Mouse (Mus musculus) kidney, embryonic 16.5 days (tissue): ENCODE measurements at regions not wholly inside any gene's neighbourhood (a gene's known extent, or its start where the extent isn't known, plus 50 kb on each side); places are given as distances from the start of the nearest gene placed in this dataset.

Experiments
- ATAC-seq: fragments of 200-750 bp; cut with Nextera tagmentation; 2 replicates; pipeline ENCODE4 v1.8.0; 2017; ENCODE audit warnings: moderate TSS enrichment; ENCODE audit not compliant: low FRiP score, low TSS enrichment
- H3K27ac ChIP-seq: fragments of 300-500 bp; sonication (generic); 2 replicates; pipeline ENCODE4 v1.5.1; 2014; ENCODE audit warnings: low read length
- H3K27me3 ChIP-seq: fragments of 300-500 bp; sonication (generic); 2 replicates; pipeline ENCODE4 v1.6.1; 2014; ENCODE audit warnings: low read length, control low read depth, mixed read lengths; ENCODE audit not compliant: insufficient read depth
- H3K36me3 ChIP-seq: fragments of 300-500 bp; sonication (generic); 2 replicates; pipeline ENCODE4 v1.6.1; 2014; ENCODE audit warnings: low read length, control low read depth, mixed read lengths; ENCODE audit not compliant: insufficient read depth
- H3K4me1 ChIP-seq: fragments of 300-500 bp; sonication (generic); 2 replicates; pipeline ENCODE4 v1.6.1; 2014; ENCODE audit warnings: low read length, control low read depth, mixed read lengths; ENCODE audit not compliant: insufficient read depth
- H3K4me2 ChIP-seq: fragments of 300-500 bp; sonication (generic); replicated peaks from 2 replicates; pipeline ENCODE4 v1.6.1; 2014; ENCODE audit warnings: low read depth, low read length
- H3K4me3 ChIP-seq: fragments of 300-500 bp; sonication (generic); 2 replicates; pipeline ENCODE4 v1.5.1; 2014; ENCODE audit warnings: mild to moderate bottlenecking, low read length
- H3K9ac ChIP-seq: fragments of 300-500 bp; sonication (generic); replicated peaks from 2 replicates; pipeline ENCODE4 v1.6.1; 2014; ENCODE audit warnings: low read length
- H3K9me3 ChIP-seq: fragments of 300-500 bp; sonication (generic); 2 replicates; pipeline ENCODE4 v1.6.1; 2016; ENCODE audit warnings: low read length, control low read depth
- WGBS: fragments of 180-500 bp; shearing (Covaris S2); extraction: QIAGEN DNeasy Blood & Tissue Kit; methylation state at CpG from one replicate; pipeline ENCODE4 v1.1.7; 2014; 5-methylcytosine and 5-hydroxymethylcytosine counted together

DNA sequence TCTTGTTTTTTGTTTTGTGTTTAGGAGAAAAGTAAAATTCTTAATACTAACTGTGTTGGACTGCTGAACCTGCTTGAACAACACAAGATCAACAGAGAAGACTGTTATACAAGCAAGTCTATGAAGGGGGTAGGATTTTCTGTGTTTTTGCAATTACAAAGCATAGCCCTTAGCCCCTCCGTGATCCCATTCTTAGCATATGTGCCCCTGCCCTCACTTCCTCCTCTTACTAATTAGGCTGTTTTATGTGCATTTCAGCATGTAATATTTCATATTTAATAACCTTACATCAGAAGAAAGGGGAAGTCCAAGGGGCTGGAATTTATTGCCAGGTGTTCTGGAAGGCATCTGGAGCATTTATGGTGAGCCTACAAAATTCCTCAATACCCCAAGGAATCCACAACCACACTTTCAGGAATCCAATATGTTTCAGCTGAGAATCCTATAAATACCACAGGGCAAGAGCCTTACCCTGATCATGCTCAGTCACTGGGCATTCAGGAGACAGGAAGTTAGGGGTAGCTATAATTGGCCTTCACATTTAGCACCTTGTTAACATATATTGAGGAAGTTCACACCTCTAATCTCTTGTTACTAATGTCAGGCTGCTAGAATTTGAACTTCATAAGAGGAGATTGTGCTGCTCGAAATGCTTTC is 660.3 kb upstream of the Slit2 start:
- WGBS: 64% methylated on average over 2 of the region's 2 CpGs
- no peaks in the 10 kb centered on the region for H3K9me3 ChIP-seq

DNA sequence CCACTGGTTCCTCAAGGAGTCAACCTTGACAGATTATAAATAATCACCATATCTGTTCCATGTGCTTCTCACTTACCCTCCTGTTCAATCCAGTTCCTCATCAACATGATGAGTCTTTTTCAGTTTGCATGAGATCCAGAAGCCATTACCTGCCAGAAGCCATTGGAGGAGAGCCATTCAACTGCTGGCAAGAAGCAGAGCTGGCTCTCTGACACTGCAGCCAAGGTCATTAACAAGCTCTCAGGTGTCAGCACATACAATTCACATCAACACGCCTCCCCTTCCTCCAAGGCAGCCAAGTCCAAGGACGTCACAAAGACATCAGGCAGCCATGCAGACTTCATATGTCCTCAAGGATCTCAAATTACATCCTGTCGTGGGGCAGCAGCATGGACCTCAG is 648.6 kb upstream of the Slit2 start:
- Histone ChIP-seq H3K9ac (no peak overlapping the region), H3K36me3 (no peaks in the 10 kb centered on the region), H3K4me2 (no peak overlapping the region), H3K9me3 (no peaks in the 10 kb centered on the region), H3K27ac (no peak overlapping the region), H3K27me3 (no peaks in the 10 kb centered on the region), H3K4me1 (no peaks in the 10 kb centered on the region), H3K4me3 (no peak overlapping the region)
- 50% methylated on average over 3 of the region's 3 CpGs for WGBS
- ATAC-seq: no peak

More for the DNA sequence above, 660.3 kb upstream of the Slit2 start:
- no peak overlapping the region for H3K4me3 ChIP-seq
- H3K27me3 ChIP-seq: no peaks in the 10 kb centered on the region
- no peak for ATAC-seq
- H3K27ac ChIP-seq: no peak overlapping the region
- no peaks in the 10 kb centered on the region for H3K36me3 ChIP-seq
- H3K4me1 ChIP-seq: no peaks in the 10 kb centered on the region
- no peak overlapping the region for H3K4me2 ChIP-seq
- no peak overlapping the region for H3K9ac ChIP-seq

DNA sequence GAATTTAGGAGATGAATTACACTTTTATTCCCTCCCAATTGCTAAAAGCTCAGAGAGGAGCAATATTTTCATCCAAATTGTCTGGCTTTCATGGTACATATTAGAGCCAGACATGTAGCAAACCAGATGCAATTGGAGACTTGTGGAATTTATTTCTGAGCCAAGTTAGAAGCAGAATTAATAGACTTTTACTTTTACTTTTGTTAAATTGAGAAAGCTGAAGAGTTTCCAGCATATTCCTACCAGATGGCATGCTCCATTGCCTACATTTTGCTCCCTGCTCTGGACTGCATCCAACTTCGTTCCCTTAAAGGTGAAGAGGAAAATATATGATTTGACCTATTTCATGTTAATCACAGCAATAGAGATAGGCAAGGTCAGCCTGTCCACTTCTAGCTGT is 646.4 kb upstream of the Slit2 start:
- WGBS: 59% methylated on average over 1 of the region's 1 CpGs
- Histone ChIP-seq H3K27me3 (no peaks in the 10 kb centered on the region), H3K4me3 (no peak overlapping the region), H3K4me2 (no peak overlapping the region), H3K27ac (no peak overlapping the region), H3K4me1 (no peaks in the 10 kb centered on the region), H3K36me3 (no peaks in the 10 kb centered on the region), H3K9ac (no peak overlapping the region), H3K9me3 (no peaks in the 10 kb centered on the region)
- no peak for ATAC-seq

DNA sequence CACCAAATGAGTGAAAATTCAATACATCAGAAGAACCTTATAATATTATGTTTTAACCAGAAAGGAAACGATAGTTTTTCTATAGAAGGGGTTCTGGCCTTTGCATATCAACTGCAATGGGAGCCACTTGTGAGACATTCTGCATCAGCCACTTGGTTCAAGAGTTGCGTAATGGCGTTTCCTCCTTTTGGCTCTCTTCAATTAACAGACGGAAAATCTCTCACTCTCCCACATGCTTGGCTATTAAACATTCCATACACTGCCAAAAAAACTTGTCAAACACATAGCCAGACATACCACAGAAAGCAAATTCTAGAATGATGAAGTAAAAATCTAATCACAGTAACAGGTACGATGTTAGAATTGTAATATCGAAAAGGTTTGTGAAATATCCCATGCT is 643.1 kb upstream of the Slit2 start:
- WGBS: 84% methylated on average over 6 of the region's 6 CpGs
- Histone ChIP-seq H3K4me3 (no peak overlapping the region), H3K4me1 (no peaks in the 10 kb centered on the region), H3K4me2 (no peak overlapping the region), H3K9ac (no peak overlapping the region), H3K9me3 (no peaks in the 10 kb centered on the region), H3K27me3 (no peaks in the 10 kb centered on the region), H3K36me3 (no peaks in the 10 kb centered on the region), H3K27ac (no peak overlapping the region)
- ATAC-seq: no peak

DNA sequence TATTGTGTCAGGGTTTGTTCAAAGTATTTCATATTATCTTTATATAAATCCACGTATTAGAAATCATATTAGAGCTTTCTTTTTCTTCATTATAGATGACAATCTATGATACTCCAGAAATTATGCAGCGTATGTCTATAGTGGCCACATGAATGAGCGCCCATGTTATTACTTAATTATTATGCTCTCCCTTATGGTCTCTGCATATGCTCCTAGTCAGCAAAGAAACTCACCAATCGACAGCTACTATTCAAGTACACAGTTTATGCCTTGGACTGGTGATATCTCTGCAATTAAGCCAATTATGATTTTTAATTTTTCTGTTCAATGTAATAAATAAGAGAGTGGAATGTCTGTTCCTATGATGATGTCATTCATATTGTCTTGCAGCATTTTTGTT is 612.8 kb upstream of the Slit2 start:
- ATAC-seq: no peak
- H3K27me3 ChIP-seq: no peaks in the 10 kb centered on the region
- no peaks in the 10 kb centered on the region for H3K9me3 ChIP-seq
- H3K27ac ChIP-seq: no peak overlapping the region
- 83% methylated on average over 4 of the region's 4 CpGs for WGBS
- H3K9ac ChIP-seq: no peak overlapping the region
- no peak overlapping the region for H3K4me3 ChIP-seq
- H3K4me1 ChIP-seq: no peaks in the 10 kb centered on the region
- no peak overlapping the region for H3K4me2 ChIP-seq
- no peaks in the 10 kb centered on the region for H3K36me3 ChIP-seq

DNA sequence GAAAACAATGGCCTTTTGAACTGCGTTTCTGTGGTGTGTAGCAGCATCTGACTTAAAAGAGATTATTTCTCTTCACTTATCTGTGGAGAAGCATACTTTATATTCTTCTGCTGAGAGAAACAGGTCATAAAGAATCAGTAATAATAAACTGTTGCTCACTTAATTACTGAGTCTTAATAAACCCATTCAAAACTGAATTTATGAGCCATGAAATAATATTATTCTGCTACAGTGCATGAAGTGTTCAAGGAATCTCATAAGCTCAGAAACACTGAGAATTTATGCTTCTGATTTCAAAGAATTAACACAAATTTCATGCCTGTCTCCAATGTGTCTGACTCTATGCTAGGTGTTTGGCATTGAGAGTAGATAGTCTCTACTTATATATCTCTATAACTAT is 597.0 kb upstream of the Slit2 start:
- Histone ChIP-seq H3K27me3 (no peaks in the 10 kb centered on the region), H3K27ac (no peak overlapping the region), H3K4me2 (no peak overlapping the region), H3K9me3 (no peaks in the 10 kb centered on the region), H3K4me3 (no peak overlapping the region), H3K9ac (no peak overlapping the region), H3K36me3 (no peaks in the 10 kb centered on the region), H3K4me1 (no peaks in the 10 kb centered on the region)
- no peak for ATAC-seq
- 41% methylated on average over 1 of the region's 1 CpGs for whole genome bisulfite sequencing

DNA sequence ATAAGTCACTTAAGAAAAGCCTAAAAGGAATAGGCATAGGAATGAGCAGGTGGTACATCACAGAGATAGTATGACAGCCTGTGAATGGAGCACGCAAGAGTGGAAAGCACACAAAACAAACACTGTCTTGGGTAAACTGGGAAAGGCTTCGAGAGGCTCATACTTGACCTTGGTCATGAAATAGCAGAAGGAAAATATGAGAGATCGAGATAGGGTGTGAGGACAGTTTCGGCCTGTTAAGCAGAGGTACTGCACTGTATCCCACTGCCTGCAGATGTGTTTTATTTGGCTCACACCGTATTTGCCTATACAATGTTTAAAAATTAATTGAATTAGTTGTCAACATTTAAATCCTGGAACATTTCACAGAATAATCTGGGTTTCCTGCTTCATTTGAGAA is 596.2 kb upstream of the Slit2 start:
- ATAC-seq: peak; percentile 86
- WGBS: 30% methylated on average over 5 of the region's 5 CpGs
- no peak overlapping the region for H3K4me3 ChIP-seq

DNA sequence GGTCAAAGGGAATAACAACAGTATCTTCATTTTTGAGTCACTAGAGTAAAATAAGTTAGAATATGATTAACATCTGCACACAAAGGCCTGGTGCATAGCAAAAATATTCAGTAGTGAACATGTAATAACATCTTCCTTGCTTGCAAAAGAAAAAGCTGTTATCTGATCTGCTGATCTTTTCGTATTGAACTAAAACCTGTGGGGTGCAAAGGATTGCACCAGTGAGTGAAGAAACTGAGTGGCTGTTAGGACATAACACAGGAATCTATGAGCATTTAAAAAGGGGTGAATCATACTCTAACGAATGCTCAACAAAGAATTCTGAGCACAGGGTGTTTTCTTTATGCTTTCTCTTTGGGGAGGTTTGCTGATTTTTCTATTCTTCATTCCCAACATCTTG is 592.2 kb upstream of the Slit2 start:
- Histone ChIP-seq H3K36me3 (no peaks in the 10 kb centered on the region), H3K4me3 (no peak overlapping the region), H3K9ac (no peak overlapping the region), H3K4me1 (no peaks in the 10 kb centered on the region), H3K4me2 (no peak overlapping the region), H3K9me3 (no peaks in the 10 kb centered on the region), H3K27me3 (no peaks in the 10 kb centered on the region), H3K27ac (no peak overlapping the region)
- 70% methylated on average over 2 of the region's 2 CpGs for WGBS
- no peak for ATAC-seq

More for the DNA sequence above, 596.2 kb upstream of the Slit2 start:
- H3K36me3 ChIP-seq: no peaks in the 10 kb centered on the region
- H3K27ac ChIP-seq: no peak overlapping the region
- no peaks in the 10 kb centered on the region for H3K9me3 ChIP-seq
- H3K27me3 ChIP-seq: no peaks in the 10 kb centered on the region
- H3K4me1 ChIP-seq: no peaks in the 10 kb centered on the region
- no peak overlapping the region for H3K9ac ChIP-seq
- no peak overlapping the region for H3K4me2 ChIP-seq

DNA sequence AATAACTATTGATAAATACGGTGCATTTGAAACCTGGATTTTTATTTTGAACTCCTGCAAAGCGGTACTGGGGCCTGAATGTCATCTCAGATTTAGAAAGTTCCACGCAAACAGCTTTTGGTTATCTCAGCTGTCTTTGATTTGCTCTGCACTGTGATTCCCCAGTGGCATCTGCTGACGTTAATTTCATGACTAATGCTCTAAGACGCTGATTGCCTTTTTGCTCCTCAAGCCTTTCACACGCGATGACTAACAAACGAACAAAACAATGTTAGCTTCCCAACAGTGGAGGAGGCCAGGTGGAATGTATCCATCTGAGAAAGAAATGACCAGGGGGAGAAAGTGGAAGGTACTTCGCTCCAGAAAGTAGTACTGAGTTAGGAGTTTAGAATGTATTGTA is 586.1 kb upstream of the Slit2 start:
- Histone ChIP-seq H3K4me1 (no peaks in the 10 kb centered on the region), H3K9me3 (no peaks in the 10 kb centered on the region), H3K27ac (no peak overlapping the region), H3K9ac (no peak overlapping the region), H3K27me3 (no peaks in the 10 kb centered on the region), H3K4me3 (no peak overlapping the region), H3K36me3 (no peaks in the 10 kb centered on the region), H3K4me2 (no peak overlapping the region)
- 81% methylated on average over 9 of the region's 9 CpGs for WGBS
- no peak for ATAC-seq

DNA sequence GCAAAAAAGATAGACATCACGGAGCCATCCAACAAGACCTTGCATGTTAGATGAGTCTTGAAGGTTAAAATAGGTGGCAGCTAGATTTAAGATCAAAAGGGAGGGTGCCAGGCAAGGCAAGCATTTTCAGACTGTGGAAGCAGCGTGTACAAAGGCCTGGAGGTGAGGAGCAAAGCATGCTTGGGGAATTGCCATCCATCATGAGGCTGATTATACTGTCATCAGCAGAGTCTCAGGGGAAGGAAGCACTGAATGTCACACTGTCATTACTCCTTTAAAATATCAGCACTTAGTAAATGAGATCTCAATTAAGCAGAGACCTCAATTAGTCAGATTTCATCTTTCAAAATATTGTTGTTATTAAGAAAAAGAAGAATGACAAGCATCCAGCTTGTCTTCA is 561.0 kb upstream of the Slit2 start:
- Histone ChIP-seq H3K4me3 (no peak overlapping the region), H3K36me3 (no peaks in the 10 kb centered on the region), H3K9ac (no peak overlapping the region), H3K4me2 (no peak overlapping the region), H3K4me1 (no peaks in the 10 kb centered on the region), H3K9me3 (no peaks in the 10 kb centered on the region), H3K27me3 (no peaks in the 10 kb centered on the region), H3K27ac (no peak overlapping the region)
- WGBS: 68% methylated on average over 2 of the region's 2 CpGs
- no peak for ATAC-seq
